Mouse (Mus musculus): ENCODE results near the gene Defb23. TPM values are rescaled to one million over a fixed set of nuclear protein-coding genes. Genes with fewer than 3 reads are reported as not detected.

Gene Defb23
- polyA plus RNA-seq, 1 experiment from 2014 or later: not detected

DNA sequence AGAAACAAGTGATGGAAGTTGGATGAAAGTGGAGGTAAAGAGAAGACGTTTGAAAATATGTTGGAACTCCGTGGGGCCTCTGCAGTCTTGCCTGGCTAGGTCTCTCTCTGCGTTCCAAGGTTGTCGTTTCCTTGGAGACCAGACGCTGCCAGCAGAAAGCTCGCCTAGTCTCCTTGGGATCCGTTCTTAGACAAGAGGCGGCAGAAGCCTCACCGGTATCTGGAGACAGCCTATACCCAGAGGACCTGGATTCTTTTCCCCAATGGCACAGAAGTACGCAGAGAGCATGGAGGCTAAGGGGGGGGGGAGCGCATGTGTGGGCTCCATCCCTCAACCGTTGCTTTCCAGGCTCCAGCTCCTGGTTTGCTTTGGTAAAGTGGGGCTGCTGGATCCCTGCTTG lies 36.9 kb downstream of the Defb23 start:
- no peaks in the 10 kb centered on the region for H3K36me3 ChIP-seq (ENCODE audit: control insufficient read depth, insufficient read depth, low read length)
- 10% methylated on average over 12 of the region's 12 CpGs for WGBS
- H3K4me2 ChIP-seq (ENCODE audit: low read depth, severe bottlenecking): no peak overlapping the region
- no peak overlapping the region for H3K9ac ChIP-seq (ENCODE audit: low read length)
- H3K4me3 ChIP-seq (ENCODE audit: low read depth, low read length): no peak overlapping the region
- DNase-seq (ENCODE audit: low spot score) (no peak), ATAC-seq (ENCODE audit: insufficient number of reproducible peaks, low FRiP score, low TSS enrichment, low read depth) (no peak)
- no peaks in the 10 kb centered on the region for H3K9me3 ChIP-seq (ENCODE audit: control insufficient read depth, low read length)
- no peak overlapping the region for H3K27ac ChIP-seq (replicated peaks; ENCODE audit: low read depth, low read length)
- H3K27me3 ChIP-seq (ENCODE audit: control insufficient read depth, insufficient read depth, low read length): no peaks in the 10 kb centered on the region
- H3K4me1 ChIP-seq (ENCODE audit: control insufficient read depth, insufficient read depth, low read length): no peaks in the 10 kb centered on the region

DNA sequence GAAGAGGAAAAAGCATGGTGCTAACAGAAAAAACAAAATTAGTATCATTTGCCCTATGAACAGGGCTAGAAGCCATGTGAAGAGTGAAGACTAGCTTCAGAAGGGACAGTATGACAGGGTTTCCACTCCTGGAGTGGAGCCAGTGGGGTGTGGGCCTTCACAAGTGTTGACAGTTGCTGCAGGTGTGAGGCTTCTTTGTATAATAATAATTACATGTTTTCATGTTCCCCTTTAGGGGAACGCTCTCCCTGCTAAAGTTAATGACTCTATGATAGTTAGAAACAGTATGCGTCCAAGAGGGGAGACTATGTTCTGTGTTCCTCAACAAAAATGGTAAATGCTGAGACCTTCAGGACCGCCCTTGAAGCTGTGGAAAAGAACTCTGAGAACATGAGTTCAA lies 48.6 kb downstream of the Defb23 start:
- Histone ChIP-seq H3K27ac (replicated peaks; ENCODE audit: low read depth, low read length) (peak overlapping the region; percentile 85; the same call in 1 of the 2 replicates), H3K4me1 (ENCODE audit: control insufficient read depth, insufficient read depth, low read length) (peaks cover 15% of the 10 kb centered on the region), H3K4me2 (ENCODE audit: low read depth, severe bottlenecking) (no peak overlapping the region; the same call in 1 of the 2 replicates), H3K27me3 (ENCODE audit: control insufficient read depth, insufficient read depth, low read length) (no peaks in the 10 kb centered on the region), H3K9me3 (ENCODE audit: control insufficient read depth, low read length) (peaks cover 4% of the 10 kb centered on the region; the same call in 1 of the 2 replicates), H3K36me3 (ENCODE audit: control insufficient read depth, insufficient read depth, low read length) (no peaks in the 10 kb centered on the region), H3K4me3 (ENCODE audit: low read depth, low read length) (no peak overlapping the region), H3K9ac (ENCODE audit: low read length) (no peak overlapping the region)
- DNase-seq (ENCODE audit: low spot score) (no peak), ATAC-seq (ENCODE audit: insufficient number of reproducible peaks, low FRiP score, low TSS enrichment, low read depth) (no peak)
- 95% methylated on average over 3 of the region's 3 CpGs for whole genome bisulfite sequencing

DNA sequence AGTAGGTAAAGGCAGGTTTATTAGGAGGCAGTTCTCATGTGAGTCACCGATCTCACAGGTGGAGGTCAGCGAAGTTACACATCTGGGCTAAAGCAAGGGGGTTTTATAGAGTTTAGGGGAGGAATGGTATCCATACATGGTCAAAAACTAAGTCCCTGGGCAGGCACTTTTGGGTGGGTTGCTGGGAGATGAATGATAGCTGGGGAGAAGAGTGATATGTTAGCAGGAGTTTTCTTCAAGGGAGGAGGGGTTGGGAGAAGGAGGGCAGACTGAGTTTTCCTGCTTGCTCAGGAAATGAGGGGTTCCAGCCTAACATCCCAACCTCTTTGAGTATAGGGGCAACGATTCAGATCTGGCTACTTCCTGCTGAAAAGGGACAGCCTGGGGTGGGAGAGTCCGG lies 49.1 kb downstream of the Defb23 start, which contains the start of gene 6820408C15Rik:
Gene 6820408C15Rik, plus strand, starts transcription at position 301 of the 400 bp plus-strand sequence.
- WGBS: 24% methylated on average over 4 of the region's 4 CpGs

DNA sequence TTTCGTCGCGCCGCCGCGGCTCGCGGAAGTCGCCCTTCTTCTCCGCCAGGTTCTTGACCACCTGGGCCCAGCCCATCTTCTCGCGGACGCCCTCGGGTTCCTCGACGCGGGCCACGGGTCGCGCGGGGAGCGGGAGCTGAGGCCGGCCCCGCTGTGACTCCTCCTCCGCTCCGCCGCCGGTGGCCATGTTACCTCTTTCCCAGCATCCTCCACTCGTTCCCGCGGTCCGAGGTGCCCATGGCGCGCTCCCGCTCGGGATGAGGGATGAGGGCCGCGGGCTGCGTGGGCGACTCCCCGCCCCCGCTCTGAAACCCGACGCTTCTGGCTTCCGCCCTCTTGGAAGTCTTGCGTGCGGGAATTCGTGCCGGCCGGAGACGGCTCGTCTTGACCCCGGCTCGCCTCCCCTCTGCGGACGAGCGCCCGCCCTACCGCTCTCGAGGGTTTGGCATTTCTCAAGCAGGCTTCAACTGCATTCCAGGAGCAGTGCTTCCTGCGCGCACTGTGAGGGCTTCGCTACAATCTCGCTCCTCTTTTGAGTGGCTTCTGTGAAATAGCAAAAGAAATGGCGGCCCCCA lies 49.7 kb downstream of the Defb23 start, which contains the start of gene Zcchc3:
Gene Zcchc3, minus strand, starts transcription at position 437 of the 575 bp plus-strand sequence.
- WGBS: under 1% methylated on average over 64 of the region's 65 CpGs
- Histone ChIP-seq H3K27ac (replicated peaks; ENCODE audit: low read depth, low read length) (peak within 1 kb of the TSS; percentile 85), H3K9ac (ENCODE audit: low read length) (peak within 1 kb of the TSS; percentile 90), H3K9me3 (ENCODE audit: control insufficient read depth, low read length) (peaks cover 4% of the 10 kb centered on the region; the same call in 1 of the 2 replicates), H3K4me3 (ENCODE audit: low read depth, low read length) (peak within 1 kb of the TSS; percentile 94), H3K27me3 (ENCODE audit: control insufficient read depth, insufficient read depth, low read length) (no peaks in the 10 kb centered on the region), H3K36me3 (ENCODE audit: control insufficient read depth, insufficient read depth, low read length) (no peaks in the 10 kb centered on the region), H3K4me2 (ENCODE audit: low read depth, severe bottlenecking) (peak within 1 kb of the TSS; percentile 92), H3K4me1 (ENCODE audit: control insufficient read depth, insufficient read depth, low read length) (peaks cover 26% of the 10 kb centered on the region)
- DNase-seq (ENCODE audit: low spot score): peak; percentile 94
- peak; percentile 72 for ATAC-seq (ENCODE audit: insufficient number of reproducible peaks, low FRiP score, low TSS enrichment, low read depth)

More for the DNA sequence above, 49.1 kb downstream of the Defb23 start, which contains the start of gene 6820408C15Rik:
- Histone ChIP-seq H3K36me3 (ENCODE audit: control insufficient read depth, insufficient read depth, low read length) (no peaks in the 10 kb centered on the region), H3K9me3 (ENCODE audit: control insufficient read depth, low read length) (peaks cover 4% of the 10 kb centered on the region; the same call in 1 of the 2 replicates), H3K4me3 (ENCODE audit: low read depth, low read length) (peak within 1 kb of the TSS; percentile 94), H3K27ac (replicated peaks; ENCODE audit: low read depth, low read length) (peak within 1 kb of the TSS; percentile 85), H3K9ac (ENCODE audit: low read length) (peak within 1 kb of the TSS; percentile 90), H3K4me1 (ENCODE audit: control insufficient read depth, insufficient read depth, low read length) (peaks cover 20% of the 10 kb centered on the region), H3K27me3 (ENCODE audit: control insufficient read depth, insufficient read depth, low read length) (no peaks in the 10 kb centered on the region), H3K4me2 (ENCODE audit: low read depth, severe bottlenecking) (peak within 1 kb of the TSS; percentile 92)
- DNase-seq (ENCODE audit: low spot score) (no peak), ATAC-seq (ENCODE audit: insufficient number of reproducible peaks, low FRiP score, low TSS enrichment, low read depth) (no peak)

DNA sequence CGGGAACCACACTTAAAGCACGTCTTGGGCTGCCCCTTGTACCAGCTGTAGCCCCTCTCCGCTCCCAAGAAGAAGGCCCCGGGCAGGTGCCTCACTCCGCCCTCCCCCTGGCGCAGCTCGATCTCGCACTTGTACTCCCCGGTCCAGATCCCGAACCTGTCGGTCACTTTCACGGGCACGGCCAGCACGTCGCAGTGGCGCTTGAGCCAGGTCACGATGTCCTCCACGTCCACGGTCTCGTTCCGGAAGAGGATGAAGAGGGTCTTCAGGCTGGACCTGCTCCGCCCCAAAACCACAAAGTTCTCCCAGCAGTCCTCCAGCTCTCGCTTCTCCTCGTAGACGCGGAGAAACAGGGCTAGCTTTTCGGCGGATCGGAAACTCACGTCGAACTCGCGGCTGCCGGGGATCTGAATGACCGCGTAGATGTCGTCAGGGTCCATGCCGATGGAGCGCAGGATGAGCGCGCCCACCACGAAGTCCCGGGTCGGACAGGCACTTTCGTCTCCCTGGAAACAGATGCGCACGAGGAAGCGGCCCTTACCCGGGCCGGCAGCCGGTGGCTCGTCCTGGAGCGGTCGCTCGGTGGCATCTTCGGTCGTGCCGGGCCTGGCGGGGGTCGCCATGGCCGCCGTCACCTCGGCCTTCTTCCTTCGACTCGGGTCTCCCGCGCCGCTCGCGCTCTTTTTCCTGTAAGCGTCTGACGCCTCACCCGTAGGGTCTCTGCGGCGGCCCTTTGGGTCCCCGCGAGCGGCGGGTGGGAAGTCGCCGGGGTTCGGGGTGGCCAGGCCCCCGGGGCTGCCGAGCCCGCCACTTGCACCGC lies 50.4 kb downstream of the Defb23 start:
- WGBS: 0% methylated on average over 83 of the region's 86 CpGs
- H3K4me3 ChIP-seq (ENCODE audit: low read depth, low read length): peak overlapping the region; percentile 94
- DNase-seq (ENCODE audit: low spot score) (peak; percentile 56), ATAC-seq (ENCODE audit: insufficient number of reproducible peaks, low FRiP score, low TSS enrichment, low read depth) (no peak)
- H3K4me1 ChIP-seq (ENCODE audit: control insufficient read depth, insufficient read depth, low read length): peaks cover 28% of the 10 kb centered on the region
- H3K27me3 ChIP-seq (ENCODE audit: control insufficient read depth, insufficient read depth, low read length): no peaks in the 10 kb centered on the region
- H3K9ac ChIP-seq (ENCODE audit: low read length): peak overlapping the region; percentile 90
- no peaks in the 10 kb centered on the region for H3K36me3 ChIP-seq (ENCODE audit: control insufficient read depth, insufficient read depth, low read length)
- peaks cover 4% of the 10 kb centered on the region; the same call in 1 of the 2 replicates for H3K9me3 ChIP-seq (ENCODE audit: control insufficient read depth, low read length)
- peak overlapping the region; percentile 85 for H3K27ac ChIP-seq (replicated peaks; ENCODE audit: low read depth, low read length)
- peak overlapping the region; percentile 92 for H3K4me2 ChIP-seq (ENCODE audit: low read depth, severe bottlenecking)

DNA sequence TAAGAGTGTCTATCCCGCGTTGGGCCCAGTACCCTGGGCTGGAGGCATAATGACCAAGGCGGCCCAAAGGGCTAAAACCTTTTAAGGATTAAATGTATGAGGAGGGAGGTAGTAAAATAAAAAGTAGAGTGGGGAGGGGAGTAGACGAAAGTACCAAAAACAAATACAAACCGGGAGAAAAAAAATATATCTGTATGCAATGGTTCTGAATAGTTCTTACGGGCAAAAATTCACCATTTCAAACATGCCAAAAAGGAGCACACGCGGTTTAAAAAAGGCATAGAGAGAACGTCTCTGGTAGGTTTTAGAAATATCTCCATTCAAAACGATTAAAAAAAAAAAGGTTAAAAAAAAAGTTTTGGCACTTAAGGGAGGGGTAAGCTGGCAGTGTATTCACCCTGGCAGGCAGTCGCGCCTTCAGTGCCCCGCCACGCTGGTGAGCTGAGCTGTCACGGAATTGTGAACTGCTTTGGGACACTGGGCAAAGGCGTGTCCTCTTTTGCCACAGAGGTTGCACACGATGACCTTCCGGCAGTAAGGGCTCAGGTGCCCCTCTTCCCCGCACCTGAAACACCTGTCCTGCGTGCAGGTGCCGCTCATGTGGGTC lies 51.2 kb downstream of the Defb23 start:
- H3K4me3 ChIP-seq (ENCODE audit: low read depth, low read length): peak overlapping the region; percentile 94
- no peaks in the 10 kb centered on the region for H3K27me3 ChIP-seq (ENCODE audit: control insufficient read depth, insufficient read depth, low read length)
- H3K4me1 ChIP-seq (ENCODE audit: control insufficient read depth, insufficient read depth, low read length): peaks cover 28% of the 10 kb centered on the region
- H3K9ac ChIP-seq (ENCODE audit: low read length): peak overlapping the region; percentile 90
- no peaks in the 10 kb centered on the region for H3K36me3 ChIP-seq (ENCODE audit: control insufficient read depth, insufficient read depth, low read length)
- no peak for ATAC-seq (ENCODE audit: insufficient number of reproducible peaks, low FRiP score, low TSS enrichment, low read depth)
- peaks cover 4% of the 10 kb centered on the region; the same call in 1 of the 2 replicates for H3K9me3 ChIP-seq (ENCODE audit: control insufficient read depth, low read length)
- DNase-seq (ENCODE audit: low spot score): no peak
- WGBS: 3% methylated on average over 21 of the region's 21 CpGs
- H3K27ac ChIP-seq (replicated peaks; ENCODE audit: low read depth, low read length): peak overlapping the region; percentile 98
- peak overlapping the region; percentile 92 for H3K4me2 ChIP-seq (ENCODE audit: low read depth, severe bottlenecking)

DNA sequence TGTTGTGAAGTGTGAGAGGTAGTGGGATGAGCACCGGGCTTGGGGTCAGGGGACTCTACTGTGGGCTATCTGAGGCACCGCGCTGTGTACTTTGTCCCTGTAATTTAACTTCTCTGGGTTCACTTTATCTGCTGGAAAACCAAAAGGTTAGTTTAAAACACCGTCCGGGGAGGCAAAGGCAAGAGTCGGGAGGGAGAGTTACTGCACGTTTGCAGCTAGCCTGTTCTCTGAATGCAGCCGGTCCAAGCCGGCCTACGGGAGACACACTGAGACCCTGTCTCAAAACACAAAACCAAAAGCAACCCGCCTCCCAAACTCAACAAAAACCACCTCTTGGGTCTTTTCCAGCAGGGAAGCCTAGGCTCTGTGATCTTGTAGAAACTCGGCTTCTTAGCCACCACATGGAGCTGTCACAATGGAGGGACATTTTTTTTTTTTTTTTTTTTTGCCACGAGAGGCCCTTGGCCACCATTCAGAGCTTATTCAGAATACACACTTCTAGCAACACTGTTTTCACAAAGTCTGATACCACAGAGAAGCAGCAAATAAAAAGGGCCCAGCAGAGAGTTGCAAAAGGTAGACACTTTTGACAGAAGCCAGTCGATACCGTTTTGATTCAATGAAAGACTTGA lies 51.8 kb downstream of the Defb23 start:
- H3K36me3 ChIP-seq (ENCODE audit: control insufficient read depth, insufficient read depth, low read length): no peaks in the 10 kb centered on the region
- peak overlapping the region; percentile 98 for H3K27ac ChIP-seq (replicated peaks; ENCODE audit: low read depth, low read length)
- H3K4me2 ChIP-seq (ENCODE audit: low read depth, severe bottlenecking): peak overlapping the region; percentile 92
- peaks cover 28% of the 10 kb centered on the region for H3K4me1 ChIP-seq (ENCODE audit: control insufficient read depth, insufficient read depth, low read length)
- DNase-seq (ENCODE audit: low spot score) (no peak), ATAC-seq (ENCODE audit: insufficient number of reproducible peaks, low FRiP score, low TSS enrichment, low read depth) (no peak)
- peak overlapping the region; percentile 77 for H3K9ac ChIP-seq (ENCODE audit: low read length)
- H3K9me3 ChIP-seq (ENCODE audit: control insufficient read depth, low read length): peaks cover 4% of the 10 kb centered on the region; the same call in 1 of the 2 replicates
- peak overlapping the region; percentile 94 for H3K4me3 ChIP-seq (ENCODE audit: low read depth, low read length)
- H3K27me3 ChIP-seq (ENCODE audit: control insufficient read depth, insufficient read depth, low read length): no peaks in the 10 kb centered on the region
- 4% methylated on average over 15 of the region's 15 CpGs for WGBS

DNA sequence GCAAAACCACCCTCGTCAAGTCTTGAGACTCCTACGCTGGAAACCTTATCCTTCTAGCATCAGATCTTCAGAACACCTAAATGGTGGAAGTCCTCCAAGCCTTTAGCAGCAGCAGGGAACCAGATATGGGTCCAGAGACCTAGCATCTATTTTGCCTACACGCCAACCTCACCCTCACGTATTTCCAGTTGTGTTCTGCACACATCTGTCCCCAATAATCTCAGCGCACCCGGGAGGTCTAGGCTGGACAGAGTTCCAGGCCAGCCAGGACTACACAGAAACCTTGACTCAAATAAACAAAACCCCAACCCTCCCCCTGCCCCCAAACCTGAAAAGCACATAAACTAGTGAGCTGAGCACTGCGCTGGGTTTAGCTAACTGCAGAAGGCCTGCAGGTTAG lies 52.9 kb downstream of the Defb23 start:
- WGBS: under 1% methylated on average over 7 of the region's 7 CpGs
- H3K4me1 ChIP-seq (ENCODE audit: control insufficient read depth, insufficient read depth, low read length): peaks cover 30% of the 10 kb centered on the region
- H3K27me3 ChIP-seq (ENCODE audit: control insufficient read depth, insufficient read depth, low read length): no peaks in the 10 kb centered on the region
- ATAC-seq (ENCODE audit: insufficient number of reproducible peaks, low FRiP score, low TSS enrichment, low read depth) (no peak), DNase-seq (ENCODE audit: low spot score) (peak; percentile 70)
- H3K9ac ChIP-seq (ENCODE audit: low read length): peak overlapping the region; percentile 56
- peaks cover 4% of the 10 kb centered on the region; the same call in 1 of the 2 replicates for H3K9me3 ChIP-seq (ENCODE audit: control insufficient read depth, low read length)
- peak overlapping the region; percentile 98 for H3K27ac ChIP-seq (replicated peaks; ENCODE audit: low read depth, low read length)
- H3K4me2 ChIP-seq (ENCODE audit: low read depth, severe bottlenecking): peak overlapping the region; percentile 92
- H3K4me3 ChIP-seq (ENCODE audit: low read depth, low read length): peak overlapping the region; percentile 94
- H3K36me3 ChIP-seq (ENCODE audit: control insufficient read depth, insufficient read depth, low read length): no peaks in the 10 kb centered on the region
